Mouse (Mus musculus): ENCODE measurements at regions not wholly inside any gene's neighbourhood (a gene's known extent, or its start where the extent isn't known, plus 50 kb on each side); places are given as distances from the start of the nearest gene placed in this dataset.

GRCm38 (mm10) chr1:35763051-35763450, 305.1 kb upstream of the Hs6st1 start:
- no peak for TF ChIP-seq GATA4 (IDR thresholded peaks at IDR 0.05; ENCODE audit: insufficient replicate concordance, low read length)

- no peak for TF ChIP-seq GATA4 (IDR thresholded peaks at IDR 0.05; ENCODE audit: insufficient replicate concordance, low read length)
Observed at GRCm38 (mm10) chr1:35763456-35763855, 304.7 kb upstream of the Hs6st1 start.

GRCm38 (mm10) chr1:35764068-35764467, 304.1 kb upstream of the Hs6st1 start:
- no peak for TF ChIP-seq GATA4 (IDR thresholded peaks at IDR 0.05; ENCODE audit: insufficient replicate concordance, low read length)

- no peak for TF ChIP-seq GATA4 (IDR thresholded peaks at IDR 0.05; ENCODE audit: insufficient replicate concordance, low read length)
Observed at GRCm38 (mm10) chr1:35765692-35766091, 302.5 kb upstream of the Hs6st1 start.

GRCm38 (mm10) chr1:35766271-35766670, 301.9 kb upstream of the Hs6st1 start:
- no peak for TF ChIP-seq GATA4 (IDR thresholded peaks at IDR 0.05; ENCODE audit: insufficient replicate concordance, low read length)

GRCm38 (mm10) chr1:35772567-35772966, 295.6 kb upstream of the Hs6st1 start:
- TF ChIP-seq GATA4 (IDR thresholded peaks at IDR 0.05; ENCODE audit: insufficient replicate concordance, low read length) = no peak

- TF ChIP-seq GATA4 (IDR thresholded peaks at IDR 0.05; ENCODE audit: insufficient replicate concordance, low read length) = no peak
Observed at GRCm38 (mm10) chr1:35774566-35774965, 293.6 kb upstream of the Hs6st1 start.

GRCm38 (mm10) chr1:35782668-35783067, 285.5 kb upstream of the Hs6st1 start:
- TF ChIP-seq GATA4 (IDR thresholded peaks at IDR 0.05; ENCODE audit: insufficient replicate concordance, low read length) = no peak

GRCm38 (mm10) chr1:35783427-35783826, 284.8 kb upstream of the Hs6st1 start:
- no peak for TF ChIP-seq GATA4 (IDR thresholded peaks at IDR 0.05; ENCODE audit: insufficient replicate concordance, low read length)

- TF ChIP-seq GATA4 (IDR thresholded peaks at IDR 0.05; ENCODE audit: insufficient replicate concordance, low read length) = no peak
Observed at GRCm38 (mm10) chr1:35786241-35786640, 282.0 kb upstream of the Hs6st1 start.

GRCm38 (mm10) chr1:35786668-35787213, 281.5 kb upstream of the Hs6st1 start:
- TF ChIP-seq GATA4 (IDR thresholded peaks at IDR 0.05; ENCODE audit: insufficient replicate concordance, low read length) = no peak

- TF ChIP-seq GATA4 (IDR thresholded peaks at IDR 0.05; ENCODE audit: insufficient replicate concordance, low read length) = no peak
Observed at GRCm38 (mm10) chr1:35797064-35797463, 271.1 kb upstream of the Hs6st1 start.

GRCm38 (mm10) chr1:35797526-35797925, 270.7 kb upstream of the Hs6st1 start:
- no peak for TF ChIP-seq GATA4 (IDR thresholded peaks at IDR 0.05; ENCODE audit: insufficient replicate concordance, low read length)

- no peak for TF ChIP-seq GATA4 (IDR thresholded peaks at IDR 0.05; ENCODE audit: insufficient replicate concordance, low read length)
Observed at GRCm38 (mm10) chr1:35805546-35805945, 262.7 kb upstream of the Hs6st1 start.

- no peak for TF ChIP-seq GATA4 (IDR thresholded peaks at IDR 0.05; ENCODE audit: insufficient replicate concordance, low read length)
Observed at GRCm38 (mm10) chr1:35806329-35806728, 261.9 kb upstream of the Hs6st1 start.

- TF ChIP-seq GATA4 (IDR thresholded peaks at IDR 0.05; ENCODE audit: insufficient replicate concordance, low read length) = no peak
Observed at GRCm38 (mm10) chr1:35806731-35807130, 261.5 kb upstream of the Hs6st1 start.

GRCm38 (mm10) chr1:35808894-35809293, 259.3 kb upstream of the Hs6st1 start:
- TF ChIP-seq GATA4 (IDR thresholded peaks at IDR 0.05; ENCODE audit: insufficient replicate concordance, low read length) = no peak

All from liver, adult (tissue).